Comparison of ENCODE assay signal across 8 mouse cellular contexts in the genomic region with DNA sequence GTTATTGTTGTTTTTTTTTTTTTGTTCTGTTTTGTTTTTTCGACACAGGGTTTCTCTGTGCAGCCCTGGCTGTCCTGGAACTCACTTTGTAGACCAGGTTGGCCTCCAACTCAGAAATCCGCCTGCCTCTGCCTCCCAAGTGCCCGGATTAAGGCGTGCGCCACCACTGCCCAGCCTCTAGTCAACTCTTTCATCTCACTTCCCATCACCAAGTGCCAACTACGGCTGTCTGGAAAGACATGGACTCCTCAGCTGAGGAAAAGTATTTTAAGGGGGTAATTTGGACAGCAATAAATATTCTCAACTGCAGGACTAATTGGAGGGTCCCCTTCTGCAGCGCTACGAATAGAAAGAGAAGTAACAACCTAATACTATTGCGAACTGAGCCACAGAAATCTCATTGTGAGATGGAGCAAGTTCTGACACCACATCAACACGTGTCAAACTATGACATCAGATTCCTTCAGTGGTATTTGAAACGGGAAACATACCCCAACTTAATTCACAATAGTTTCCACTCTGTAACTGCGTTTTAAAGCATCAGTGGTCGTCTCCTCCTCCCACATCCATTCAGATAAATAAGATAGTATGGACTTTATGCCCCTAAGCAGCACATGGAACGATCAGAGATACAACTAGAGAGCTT. TPM values are rescaled to one million over a fixed set of nuclear protein-coding genes. Genes with fewer than 3 reads are reported as not detected.
DNase-seq lines count a peak whose midpoint lies in the region; ATAC-seq and TF ChIP-seq lines count a peak whose summit lies in the region.

No protein-coding gene starts in this region.

- no peak overlapping the region for H3K27ac ChIP-seq in CH12.LX (ENCODE audit: insufficient read depth, low read depth)

- TF ChIP-seq EP300 in CH12.LX (IDR thresholded peaks at IDR 0.05; ENCODE audit: low read length): no peak

- dilution Hi-C loops in CH12.LX (cut with MboI; ENCODE audit: extremely low pct_ligation_motif_present, extremely low pct_unique_long_range_greater_than_20kb, low sequenced_read_pairs): no loop called here

- H3K79me2 ChIP-seq in CH12.LX (replicated peaks; ENCODE audit: control insufficient read depth, extremely low read depth, insufficient read depth, poor library complexity, severe bottlenecking): peaks cover 55% of the 10 kb centered on the region

- peak overlapping the region; percentile 78 for H3K4me2 ChIP-seq in CH12.LX (ENCODE audit: insufficient read depth, low read depth, poor library complexity, severe bottlenecking)

- ATAC-seq in granulocyte monocyte progenitor cell, adult 5-6 weeks (replicated peaks; ENCODE audit: poor library complexity, severe bottlenecking): peak; percentile 51
- ATAC-seq in megakaryocyte, adult 5-6 weeks (ENCODE audit: poor library complexity, severe bottlenecking): peak; percentile 53

- TF ChIP-seq RAD21 in CH12.LX (IDR thresholded peaks at IDR 0.05; ENCODE audit: low read depth, low read length): no peak

- in situ Hi-C loops in CH12.LX (cut with MboI; ENCODE audit: low pct_ligation_motif_present, low pct_unique_long_range_greater_than_20kb, low sequenced_read_pairs): no loop called here

- H3K36me3 ChIP-seq in CH12.LX (replicated peaks in 1 of 2; ENCODE audit: control insufficient read depth in 1 of 2, insufficient read depth in 1 of 2, low read length in 1 of 2): peaks cover 0 to 14% of the 10 kb centered on the region in 2 experiments

- DNase-seq in heart, adult 11 months: peak; percentile 80
- no peak for DNase-seq in heart, postnatal 25 days (ENCODE audit: low spot score)
- peak; percentile 50 for DNase-seq in CH12.LX (ENCODE audit: extremely low read depth)
- DNase-seq in urinary bladder, postnatal 25 days (ENCODE audit: low spot score): no peak
- DNase-seq in frontal cortex, postnatal 10 days (ENCODE audit: low spot score in 2 of 2): no peak
- DNase-seq in layer of hippocampus, adult 11-12 months (ENCODE audit: low spot score): no peak

- no peaks in the 10 kb centered on the region for H3K27me3 ChIP-seq in CH12.LX (replicated peaks)

- TF ChIP-seq CTCF in CH12.LX (conservative IDR thresholded peaks at IDR 0.05 in 1 of 2, IDR thresholded peaks at IDR 0.05 in 1 of 2; ENCODE audit: low read depth in 2 of 2, low read length in 2 of 2): no peak

- H3K9me3 ChIP-seq in CH12.LX (replicated peaks; ENCODE audit: low read length): peaks cover 14% of the 10 kb centered on the region

- peak overlapping the region; percentile 77 for H3K9ac ChIP-seq in CH12.LX (ENCODE audit: insufficient read depth, low read depth)

- peaks cover 13 to 47% of the 10 kb centered on the region in 2 experiments for H3K4me1 ChIP-seq in CH12.LX (ENCODE audit: control insufficient read depth in 1 of 2, insufficient read depth in 2 of 2)

- intact Hi-C loops in heart, postnatal 25 days (cut with DNase I): loop anchor here (1.0 to 5.0 kb wide), 2 partner anchors 61 to 85 kb away; no protein-coding TSS in a partner anchor

- peak overlapping the region; percentile 89 to 94 (median 93) for H3K4me3 ChIP-seq in CH12.LX (replicated peaks in 1 of 3; ENCODE audit: low read depth in 2 of 3, low read length in 2 of 3, poor library complexity in 1 of 3)

- TF ChIP-seq POLR2A in CH12.LX (IDR thresholded peaks at IDR 0.05; ENCODE audit: low read depth, low read length): no peak

TF ChIP-seq in CH12.LX, 34 proteins besides CTCF, POLR2A, EP300 and RAD21:
- TF ChIP-seq CHD2 (IDR thresholded peaks at IDR 0.05; ENCODE audit: low read length) (no peak), SIN3A (IDR thresholded peaks at IDR 0.05; ENCODE audit: low read length) (peak; percentile 57), MXI1 (IDR thresholded peaks at IDR 0.05; ENCODE audit: low read depth, low read length) (peak; percentile 75; the same call in 1 of the 2 replicates), BHLHE40 (IDR thresholded peaks at IDR 0.05; ENCODE audit: low read depth, low read length) (peak; percentile 72), MYC (IDR thresholded peaks at IDR 0.05; ENCODE audit: low read depth, low read length) (peak; percentile 87), ZC3H11A (IDR thresholded peaks at IDR 0.05; ENCODE audit: low read depth, low read length) (no peak), HCFC1 (IDR thresholded peaks at IDR 0.05; ENCODE audit: low read depth, low read length) (no peak), UBTF (IDR thresholded peaks at IDR 0.05; ENCODE audit: low read depth, low read length) (no peak), MEF2A (IDR thresholded peaks at IDR 0.05; ENCODE audit: borderline replicate concordance, low read depth, low read length) (no peak), PAX5 (IDR thresholded peaks at IDR 0.05; ENCODE audit: low read length) (no peak), IRF4 (IDR thresholded peaks at IDR 0.05; ENCODE audit: low read depth, low read length) (no peak), KAT2A (IDR thresholded peaks at IDR 0.05; ENCODE audit: insufficient replicate concordance, low read length) (0 out of 2 replicates have a peak, but pooled peaks have one; percentile 19), ZKSCAN1 (IDR thresholded peaks at IDR 0.05; ENCODE audit: borderline replicate concordance, low read depth, low read length) (no peak), JUN (IDR thresholded peaks at IDR 0.05; ENCODE audit: insufficient read depth, low read depth, low read length) (no peak), CHD1 (IDR thresholded peaks at IDR 0.05; ENCODE audit: low read depth, low read length) (no peak), NRF1 (IDR thresholded peaks at IDR 0.05; ENCODE audit: low read depth, low read length) (no peak), MAZ (IDR thresholded peaks at IDR 0.05; ENCODE audit: low read depth, low read length) (no peak), ZNF384 (IDR thresholded peaks at IDR 0.05; ENCODE audit: low read depth, low read length) (no peak), E2F4 (IDR thresholded peaks at IDR 0.05; ENCODE audit: insufficient replicate concordance, low read depth, low read length) (no peak), USF1 (IDR thresholded peaks at IDR 0.05; ENCODE audit: low read depth, low read length) (no peak), MAFK (IDR thresholded peaks at IDR 0.05; ENCODE audit: insufficient replicate concordance, low read length) (no peak), POLR2AphosphoS2 (IDR thresholded peaks at IDR 0.05; ENCODE audit: low read depth, low read length) (no peak), MAX (IDR thresholded peaks at IDR 0.05; ENCODE audit: low read length) (peak; percentile 83), ZMIZ1 (IDR thresholded peaks at IDR 0.05; ENCODE audit: low read depth, low read length) (no peak), RCOR1 (conservative IDR thresholded peaks at IDR 0.05; ENCODE audit: low read depth, low read length) (no peak), JUND (conservative IDR thresholded peaks at IDR 0.05; ENCODE audit: low read depth, low read length) (peak; percentile 31; the same call in 1 of the 2 replicates), TBP (conservative IDR thresholded peaks at IDR 0.05; ENCODE audit: low read depth, low read length) (no peak), GABPA (IDR thresholded peaks at IDR 0.05; ENCODE audit: insufficient replicate concordance, low read depth, low read length) (no peak), ETS1 (conservative IDR thresholded peaks at IDR 0.05; ENCODE audit: low read depth, low read length) (no peak; the same call in 1 of the 2 replicates), ELF1 (IDR thresholded peaks at IDR 0.05; ENCODE audit: low read depth, low read length) (no peak), USF2 (conservative IDR thresholded peaks at IDR 0.05; ENCODE audit: low read depth, low read length) (no peak), SMC3 (IDR thresholded peaks at IDR 0.05; ENCODE audit: low read depth, low read length) (no peak)

RNA-seq across cellular contexts. Expression of gene Scaf4, which starts 1.6 kb away (rescaled TPM):
- total RNA-seq in heart, postnatal 25 days (2021): 10 to 100 TPM; 17.5 to 21.8 TPM
- total RNA-seq in CH12.LX (2012; rRNA removed): 17.5 and 19.2 TPM in 2 replicates
- 5.6 and 6.0 TPM in 2 replicates for total RNA-seq in CH12.LX (2014; rRNA removed)
- polyA plus RNA-seq in CH12.LX (2012; ENCODE audit: insufficient read length, low read depth): 57.2 and 60.4 TPM in 2 replicates
- total RNA-seq in granulocyte monocyte progenitor cell, adult 5-6 weeks (2014; fragmentation: Nextera tagmentation): 44.8 and 87.8 TPM in 2 replicates
- 27.0 and 31.3 TPM in 2 replicates for total RNA-seq in granulocyte monocyte progenitor cell, adult 5-6 weeks (2017)
- 51.5 and 58.4 TPM in 2 replicates for total RNA-seq in megakaryocyte, adult 5-6 weeks (2015)
- 19.2 and 29.1 TPM in 2 replicates for total RNA-seq in megakaryocyte, adult 5-6 weeks (2017)

Comparison
In these comparisons a context has a peak if more than half of its experiments do, and no peak if none do; other contexts are left out.
1. DNase-seq: peak in heart, adult 11 months (single experiment) and CH12.LX (single experiment); none in heart, postnatal 25 days (single experiment), urinary bladder, postnatal 25 days (single experiment), frontal cortex, postnatal 10 days (0 of 2) and layer of hippocampus, adult 11-12 months (single experiment).